Mouse (Mus musculus): Measurements from ENCODE around the gene Gas7. TPM values are rescaled to one million over a fixed set of nuclear protein-coding genes. Genes with fewer than 3 reads are reported as not detected.
A peak's percentile ranks its signal among the peaks of the same experiment; 100 is the strongest.

Gene Gas7
- polyA plus RNA-seq (2014; fragmentation: Nextera tagmentation; extraction: Ambion mirVana) = 9.1 and 10.5 TPM in 2 replicates

GRCm38 (mm10) chr11:67454874-67455526 lies at the start of gene Gas7:
Gas7 (plus strand) TSS chr11:67455437.
- Histone ChIP-seq H3K27me3 (ENCODE audit: insufficient read depth, low read length) (peaks cover 4% of the 10 kb centered on the region; the same call in 1 of the 2 replicates), H3K9ac (peak within 1 kb of the TSS; percentile 69), H3K9me3 (ENCODE audit: low read depth, low read length) (no peaks in the 10 kb centered on the region), H3K27ac (ENCODE audit: low read depth) (no peak within 1 kb of the TSS), H3K4me2 (peak within 1 kb of the TSS; percentile 97), H3K4me3 (ENCODE audit: low read depth, low read length) (peak within 1 kb of the TSS; percentile 76), H3K36me3 (ENCODE audit: insufficient read depth) (no peaks in the 10 kb centered on the region), H3K4me1 (ENCODE audit: insufficient read depth) (peaks cover 4% of the 10 kb centered on the region; the same call in 1 of the 2 replicates)
- TF ChIP-seq CTCF (IDR thresholded peaks at IDR 0.05; ENCODE audit: low read depth) = peak; percentile 35
- DNase-seq (peak; percentile 83), ATAC-seq (ENCODE audit: insufficient read depth) (peak; percentile 93)
- WGBS = under 1% methylated on average over 76 of the region's 78 CpGs

GRCm38 (mm10) chr11:67414346-67414940 lies 40.8 kb upstream of the Gas7 start:
- peak; percentile 80 for DNase-seq
- TF ChIP-seq CTCF (IDR thresholded peaks at IDR 0.05; ENCODE audit: low read depth) = no peak
- H3K36me3 ChIP-seq (ENCODE audit: insufficient read depth) = no peaks in the 10 kb centered on the region
- no peaks in the 10 kb centered on the region for H3K9me3 ChIP-seq (ENCODE audit: low read depth, low read length)
- no peaks in the 10 kb centered on the region for H3K27me3 ChIP-seq (ENCODE audit: insufficient read depth, low read length)
- no peak overlapping the region for H3K9ac ChIP-seq
- 42% methylated on average over 6 of the region's 6 CpGs for WGBS
- H3K4me2 ChIP-seq = no peak overlapping the region
- no peak overlapping the region for H3K4me3 ChIP-seq (ENCODE audit: low read depth, low read length)
- H3K4me1 ChIP-seq (ENCODE audit: insufficient read depth) = no peaks in the 10 kb centered on the region
- ATAC-seq (ENCODE audit: insufficient read depth) = no peak; the same call in 1 of the 2 replicates
- H3K27ac ChIP-seq (ENCODE audit: low read depth) = no peak overlapping the region

DNA sequence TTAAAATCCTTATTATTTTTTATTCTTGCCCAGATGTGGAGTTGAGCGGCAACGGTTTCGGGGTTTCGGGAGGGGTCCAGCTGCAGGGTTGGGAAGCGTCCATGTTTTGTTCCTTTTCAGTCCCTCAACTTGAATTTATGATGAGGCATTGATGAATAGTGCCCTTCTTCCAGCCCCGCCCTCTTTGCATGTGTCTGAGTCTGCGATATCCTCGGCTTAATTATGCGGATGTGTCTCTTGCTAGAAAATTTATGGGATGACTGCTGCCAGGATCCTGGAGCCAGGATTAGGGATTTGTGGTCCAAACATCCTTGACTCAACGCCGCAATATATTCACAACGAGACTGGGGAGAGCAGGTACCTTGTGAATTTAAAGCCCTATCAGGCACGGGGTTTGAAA lies 31.7 kb upstream of the Gas7 start:
- Histone ChIP-seq H3K4me1 (ENCODE audit: insufficient read depth) (no peaks in the 10 kb centered on the region), H3K4me2 (no peak overlapping the region), H3K36me3 (ENCODE audit: insufficient read depth) (no peaks in the 10 kb centered on the region), H3K9me3 (ENCODE audit: low read depth, low read length) (no peaks in the 10 kb centered on the region), H3K4me3 (ENCODE audit: low read depth, low read length) (no peak overlapping the region), H3K27ac (ENCODE audit: low read depth) (no peak overlapping the region), H3K27me3 (ENCODE audit: insufficient read depth, low read length) (no peaks in the 10 kb centered on the region), H3K9ac (no peak overlapping the region)
- no peak for DNase-seq
- no peak for ATAC-seq (ENCODE audit: insufficient read depth)
- no peak for TF ChIP-seq CTCF (IDR thresholded peaks at IDR 0.05; ENCODE audit: low read depth)
- 74% methylated on average over 13 of the region's 13 CpGs for WGBS

DNA sequence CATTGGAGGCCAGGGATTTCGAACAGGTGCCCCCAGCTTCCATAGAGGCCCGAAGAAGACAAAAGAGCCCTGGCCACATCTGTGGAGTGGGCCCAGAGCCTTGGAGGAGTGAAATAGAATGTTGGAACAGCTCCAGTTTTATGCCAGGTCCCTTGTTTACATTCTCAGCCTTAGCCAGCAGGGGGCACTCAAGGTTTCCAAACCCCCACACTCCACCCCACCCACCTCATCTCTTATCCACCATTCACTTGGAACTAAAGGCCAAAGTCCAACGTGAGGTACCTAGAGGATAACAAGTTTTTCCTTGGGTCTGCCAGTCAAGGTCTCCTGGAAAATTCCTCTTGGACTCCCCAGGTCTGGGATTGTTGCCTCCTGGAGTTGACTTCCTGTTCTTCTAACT lies 27.0 kb upstream of the Gas7 start:
- no peak overlapping the region for H3K27ac ChIP-seq (ENCODE audit: low read depth)
- ATAC-seq (ENCODE audit: insufficient read depth) = no peak
- no peaks in the 10 kb centered on the region for H3K4me1 ChIP-seq (ENCODE audit: insufficient read depth)
- 38% methylated on average over 3 of the region's 3 CpGs for WGBS
- H3K4me3 ChIP-seq (ENCODE audit: low read depth, low read length) = no peak overlapping the region
- DNase-seq = peak; percentile 54
- no peaks in the 10 kb centered on the region for H3K36me3 ChIP-seq (ENCODE audit: insufficient read depth)
- no peak overlapping the region for H3K9ac ChIP-seq
- H3K9me3 ChIP-seq (ENCODE audit: low read depth, low read length) = no peaks in the 10 kb centered on the region
- peak; percentile 61 for TF ChIP-seq CTCF (IDR thresholded peaks at IDR 0.05; ENCODE audit: low read depth)
- H3K4me2 ChIP-seq = no peak overlapping the region
- no peaks in the 10 kb centered on the region for H3K27me3 ChIP-seq (ENCODE audit: insufficient read depth, low read length)

- Histone ChIP-seq H3K9ac (no peak overlapping the region), H3K4me2 (no peak overlapping the region), H3K4me3 (ENCODE audit: low read depth, low read length) (no peak overlapping the region), H3K4me1 (ENCODE audit: insufficient read depth) (no peaks in the 10 kb centered on the region), H3K27me3 (ENCODE audit: insufficient read depth, low read length) (no peaks in the 10 kb centered on the region), H3K9me3 (ENCODE audit: low read depth, low read length) (no peaks in the 10 kb centered on the region), H3K36me3 (ENCODE audit: insufficient read depth) (no peaks in the 10 kb centered on the region), H3K27ac (ENCODE audit: low read depth) (no peak overlapping the region)
- 19% methylated on average over 1 of the region's 1 CpGs for WGBS
- ATAC-seq (ENCODE audit: insufficient read depth) (no peak), DNase-seq (no peak)
- TF ChIP-seq CTCF (IDR thresholded peaks at IDR 0.05; ENCODE audit: low read depth) = no peak
Measured at GRCm38 (mm10) chr11:67429836-67430235, 25.4 kb upstream of the Gas7 start.

- H3K4me1 ChIP-seq (ENCODE audit: insufficient read depth) = no peaks in the 10 kb centered on the region
- H3K36me3 ChIP-seq (ENCODE audit: insufficient read depth) = no peaks in the 10 kb centered on the region
- DNase-seq (no peak), ATAC-seq (ENCODE audit: insufficient read depth) (no peak)
- H3K4me3 ChIP-seq (ENCODE audit: low read depth, low read length) = no peak overlapping the region
- no peaks in the 10 kb centered on the region for H3K27me3 ChIP-seq (ENCODE audit: insufficient read depth, low read length)
- H3K9ac ChIP-seq = no peak overlapping the region
- TF ChIP-seq CTCF (IDR thresholded peaks at IDR 0.05; ENCODE audit: low read depth) = no peak
- no peak overlapping the region for H3K27ac ChIP-seq (ENCODE audit: low read depth)
- WGBS = 33% methylated on average over 14 of the region's 14 CpGs
- no peaks in the 10 kb centered on the region for H3K9me3 ChIP-seq (ENCODE audit: low read depth, low read length)
- H3K4me2 ChIP-seq = no peak overlapping the region; the same call in 1 of the 2 replicates
Measured at GRCm38 (mm10) chr11:67431116-67431645, 24.1 kb upstream of the Gas7 start.

- WGBS = 59% methylated on average over 4 of the region's 4 CpGs
- Histone ChIP-seq H3K9ac (no peak overlapping the region), H3K27me3 (ENCODE audit: insufficient read depth, low read length) (no peaks in the 10 kb centered on the region), H3K27ac (ENCODE audit: low read depth) (no peak overlapping the region), H3K4me3 (ENCODE audit: low read depth, low read length) (no peak overlapping the region), H3K36me3 (ENCODE audit: insufficient read depth) (no peaks in the 10 kb centered on the region), H3K4me2 (no peak overlapping the region), H3K9me3 (ENCODE audit: low read depth, low read length) (no peaks in the 10 kb centered on the region), H3K4me1 (ENCODE audit: insufficient read depth) (no peaks in the 10 kb centered on the region)
- peak; percentile 27 for DNase-seq
- ATAC-seq (ENCODE audit: insufficient read depth) = no peak
- peak; percentile 65 for TF ChIP-seq CTCF (IDR thresholded peaks at IDR 0.05; ENCODE audit: low read depth)
Measured at GRCm38 (mm10) chr11:67431864-67432263, 23.4 kb upstream of the Gas7 start.
